Mouse (Mus musculus) CH12.LX (cell line): ENCODE data around the gene Mmadhc.

Experiments
- CHD2 ChIP-seq: IDR thresholded peaks from 2 replicates; pipeline ENCODE4 v1.6.1; 2011; ENCODE audit warnings: low read length, improper control_type of control experiment
- E2F4 ChIP-seq: IDR thresholded peaks from 2 replicates; pipeline ENCODE4 v1.6.1; 2011; ENCODE audit warnings: low read depth, low read length, improper control_type of control experiment; ENCODE audit not compliant: insufficient replicate concordance
- HCFC1 ChIP-seq: IDR thresholded peaks from 2 replicates; pipeline ENCODE4 v1.6.1; 2012; ENCODE audit warnings: low read depth, mild to moderate bottlenecking, inconsistent platforms, low read length, improper control_type of control experiment
- POLR2A ChIP-seq: IDR thresholded peaks from 2 replicates; pipeline ENCODE4 v1.6.1; 2011; ENCODE audit warnings: low read depth, mild to moderate bottlenecking, improper control_type of control experiment, low read length
- POLR2AphosphoS2 ChIP-seq: IDR thresholded peaks from 2 replicates; pipeline ENCODE4 v1.6.1; 2011; ENCODE audit warnings: low read depth, low read length, improper control_type of control experiment
- RCOR1 ChIP-seq: conservative IDR thresholded peaks from 2 replicates; pipeline ENCODE4 v1.6.1; 2012; ENCODE audit warnings: low read depth, mild to moderate bottlenecking, inconsistent platforms, low read length, improper control_type of control experiment
- SMC3 ChIP-seq: IDR thresholded peaks from 2 replicates; pipeline ENCODE4 v1.6.1; 2011; ENCODE audit warnings: low read depth, low read length, improper control_type of control experiment
- TCF12 ChIP-seq: IDR thresholded peaks from 2 replicates; pipeline ENCODE4 v1.6.1; 2014; ENCODE audit warnings: low read depth, mild to moderate bottlenecking, inconsistent platforms, low read length, improper control_type of control experiment
- USF1 ChIP-seq: IDR thresholded peaks from 2 replicates; pipeline ENCODE4 v1.6.1; 2014; ENCODE audit warnings: low read depth, mild to moderate bottlenecking, inconsistent platforms, low read length, improper control_type of control experiment
- ZC3H11A ChIP-seq: IDR thresholded peaks from 2 replicates; pipeline ENCODE4 v1.6.1; 2012; ENCODE audit warnings: low read depth, mild to moderate bottlenecking, inconsistent platforms, low read length, improper control_type of control experiment

- TF ChIP-seq CHD2 (no peak), USF1 (no peak), ZC3H11A (no peak), HCFC1 (no peak), E2F4 (no peak), RCOR1 (no peak), POLR2A (no peak), POLR2AphosphoS2 (no peak), SMC3 (no peak), TCF12 (no peak)
Measured at GRCm38 (mm10) chr2:50331716-50332270, 35.2 kb upstream of the Mmadhc start.
